Mouse (Mus musculus): ENCODE measurements around the gene Btbd19. TPM values are rescaled to one million over a fixed set of nuclear protein-coding genes. Genes with fewer than 3 reads are reported as not detected.

Btbd19 gene
- total and polyA plus RNA-seq, 3 experiments, result 2.9 to 6.6 (median 3.2) TPM

DNA sequence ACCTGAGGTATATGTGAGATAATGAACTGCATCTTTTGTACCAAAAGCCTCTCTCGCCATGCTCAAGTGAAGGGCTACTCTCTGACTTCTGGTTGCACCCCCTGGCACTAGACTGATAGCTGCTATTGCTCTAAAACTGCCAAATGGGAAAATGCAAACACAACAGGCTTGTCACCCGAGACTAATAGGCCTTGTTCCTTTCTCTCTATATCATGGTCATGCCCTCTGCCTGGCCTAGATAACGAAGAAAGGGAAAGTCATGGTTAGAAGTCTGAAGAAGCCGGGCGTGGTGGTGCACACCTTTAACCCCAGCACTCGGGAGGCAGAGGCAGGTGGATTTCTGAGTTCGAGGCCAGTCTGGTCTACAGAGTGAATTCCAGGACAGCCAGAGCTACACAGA, 34.9 kb downstream of the Btbd19 start:
- intact Hi-C loops (cut with DNase I), result no loop called here
- Histone ChIP-seq H3K9ac (ENCODE audit: low read depth, low read length) (no peak overlapping the region), H3K4me3 (no peak overlapping the region), H3K36me3 (ENCODE audit: control insufficient read depth, insufficient read depth, low read length) (no peaks in the 10 kb centered on the region), H3K79me2 (replicated peaks; ENCODE audit: control insufficient read depth, insufficient read depth, low read length) (no peaks in the 10 kb centered on the region), H3K27me3 (ENCODE audit: control insufficient read depth, insufficient read depth, low read length) (no peaks in the 10 kb centered on the region), H3K27ac (no peak overlapping the region), H3K4me1 (ENCODE audit: control insufficient read depth, insufficient read depth, low read length) (no peaks in the 10 kb centered on the region)
- no peak for DNase-seq
- WGBS, result 74% methylated on average over 7 of the region's 7 CpGs
- TF ChIP-seq CTCF (IDR thresholded peaks at IDR 0.05), result no peak
- no peak for TF ChIP-seq POLR2A (IDR thresholded peaks at IDR 0.05; ENCODE audit: insufficient read depth, low read depth, low read length)
- TF ChIP-seq EP300 (IDR thresholded peaks at IDR 0.05; ENCODE audit: insufficient read depth, low read depth, low read length), result no peak

DNA sequence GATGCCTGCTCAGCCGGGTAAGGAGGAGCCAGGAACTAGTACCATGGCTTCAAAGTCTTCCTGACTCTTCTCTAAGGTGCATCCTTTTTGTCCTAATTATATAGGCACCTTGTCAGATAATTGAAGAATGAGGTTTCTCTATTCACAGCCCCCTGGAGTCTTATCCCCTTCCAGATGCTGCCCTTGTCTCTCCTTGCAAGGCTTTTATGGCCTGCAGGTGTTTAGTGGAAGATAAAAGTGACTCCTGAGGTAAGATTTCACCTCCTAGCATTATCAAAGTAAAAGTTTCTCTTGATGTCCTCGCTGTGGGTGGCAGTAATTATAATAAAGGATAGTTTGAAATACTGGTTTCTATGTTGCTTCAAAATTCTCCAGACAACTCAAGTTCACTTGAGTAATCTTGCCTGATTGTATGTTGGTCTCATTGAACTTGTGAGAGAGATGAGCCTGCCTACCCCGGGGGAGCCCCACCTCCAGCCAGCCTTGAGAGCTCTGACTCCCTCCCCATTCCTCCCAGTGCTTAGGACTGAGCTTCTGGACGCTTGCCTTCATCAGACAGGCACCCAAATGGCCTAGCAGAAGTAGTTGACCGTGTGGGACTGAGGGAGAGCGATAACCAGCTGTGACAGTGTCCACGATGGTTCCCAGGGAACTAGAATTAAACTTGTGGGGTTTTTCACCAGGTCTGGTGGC, 37.4 kb downstream of the Btbd19 start:
- no peak overlapping the region for H3K4me3 ChIP-seq
- no peak overlapping the region for H3K27ac ChIP-seq
- H3K79me2 ChIP-seq (replicated peaks; ENCODE audit: control insufficient read depth, insufficient read depth, low read length), result no peaks in the 10 kb centered on the region
- no peaks in the 10 kb centered on the region for H3K4me1 ChIP-seq (ENCODE audit: control insufficient read depth, insufficient read depth, low read length)
- WGBS, result 84% methylated on average over 7 of the region's 7 CpGs
- H3K9ac ChIP-seq (ENCODE audit: low read depth, low read length), result no peak overlapping the region
- no peak for DNase-seq
- no peaks in the 10 kb centered on the region for H3K27me3 ChIP-seq (ENCODE audit: control insufficient read depth, insufficient read depth, low read length)
- TF ChIP-seq EP300 (IDR thresholded peaks at IDR 0.05; ENCODE audit: insufficient read depth, low read depth, low read length), result no peak
- TF ChIP-seq POLR2A (IDR thresholded peaks at IDR 0.05; ENCODE audit: insufficient read depth, low read depth, low read length), result no peak
- TF ChIP-seq CTCF (IDR thresholded peaks at IDR 0.05), result no peak
- intact Hi-C loops (cut with DNase I), result no loop called here
- H3K36me3 ChIP-seq (ENCODE audit: control insufficient read depth, insufficient read depth, low read length), result no peaks in the 10 kb centered on the region

DNA sequence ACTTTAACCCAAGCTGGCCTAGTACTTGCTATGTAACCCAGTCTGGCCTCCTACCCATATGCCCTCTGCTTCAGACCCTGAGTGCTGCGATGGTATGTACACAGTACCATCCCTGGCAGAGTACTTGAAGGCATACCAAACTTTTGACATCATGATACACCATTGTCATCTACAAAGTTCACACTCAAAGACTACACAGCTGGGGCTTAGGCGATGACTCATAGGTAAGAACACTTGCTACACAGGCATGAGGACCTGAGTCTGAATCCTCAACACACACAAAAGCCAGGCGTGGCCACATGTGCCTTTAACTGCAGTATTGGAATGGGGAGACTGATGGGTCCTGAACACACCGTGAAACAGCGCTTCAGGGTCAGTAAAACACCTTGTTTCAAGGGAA, 54.3 kb downstream of the Btbd19 start:
- intact Hi-C loops (cut with DNase I), result no loop called here
- TF ChIP-seq CTCF (IDR thresholded peaks at IDR 0.05) (no peak), POLR2A (IDR thresholded peaks at IDR 0.05; ENCODE audit: insufficient read depth, low read depth, low read length) (no peak), EP300 (IDR thresholded peaks at IDR 0.05; ENCODE audit: insufficient read depth, low read depth, low read length) (no peak)
- Histone ChIP-seq H3K27ac (no peak overlapping the region), H3K4me1 (ENCODE audit: control insufficient read depth, insufficient read depth, low read length) (no peaks in the 10 kb centered on the region), H3K4me3 (no peak overlapping the region), H3K79me2 (replicated peaks; ENCODE audit: control insufficient read depth, insufficient read depth, low read length) (no peaks in the 10 kb centered on the region), H3K36me3 (ENCODE audit: control insufficient read depth, insufficient read depth, low read length) (peaks cover 1% of the 10 kb centered on the region; the same call in 1 of the 2 replicates), H3K27me3 (ENCODE audit: control insufficient read depth, insufficient read depth, low read length) (no peaks in the 10 kb centered on the region), H3K9ac (ENCODE audit: low read depth, low read length) (no peak overlapping the region)
- no peak for DNase-seq
- WGBS, result 86% methylated on average over 5 of the region's 5 CpGs

DNA sequence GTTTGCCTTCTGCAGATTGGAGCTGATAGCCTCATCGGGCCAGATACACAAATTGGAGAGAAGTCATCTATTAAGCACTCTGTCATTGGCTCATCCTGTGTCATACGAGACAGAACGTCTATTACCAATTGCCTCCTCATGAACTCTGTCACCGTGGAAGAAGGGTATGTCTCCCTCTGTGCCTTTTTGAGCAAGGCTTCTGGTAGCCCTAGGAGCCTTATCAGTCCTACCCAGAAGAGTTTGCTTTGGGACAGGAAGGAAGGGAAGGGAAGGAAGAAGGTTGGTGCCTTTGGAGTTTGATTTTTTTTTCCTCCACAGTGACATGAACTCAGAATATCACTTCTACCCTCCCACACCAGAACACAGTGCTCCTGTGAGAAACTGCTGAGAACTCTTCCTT, 54.9 kb downstream of the Btbd19 start:
- 47% methylated on average over 4 of the region's 4 CpGs for WGBS
- TF ChIP-seq POLR2A (IDR thresholded peaks at IDR 0.05; ENCODE audit: insufficient read depth, low read depth, low read length) (no peak), CTCF (IDR thresholded peaks at IDR 0.05) (no peak), EP300 (IDR thresholded peaks at IDR 0.05; ENCODE audit: insufficient read depth, low read depth, low read length) (no peak)
- H3K27ac ChIP-seq, result no peak overlapping the region

DNA sequence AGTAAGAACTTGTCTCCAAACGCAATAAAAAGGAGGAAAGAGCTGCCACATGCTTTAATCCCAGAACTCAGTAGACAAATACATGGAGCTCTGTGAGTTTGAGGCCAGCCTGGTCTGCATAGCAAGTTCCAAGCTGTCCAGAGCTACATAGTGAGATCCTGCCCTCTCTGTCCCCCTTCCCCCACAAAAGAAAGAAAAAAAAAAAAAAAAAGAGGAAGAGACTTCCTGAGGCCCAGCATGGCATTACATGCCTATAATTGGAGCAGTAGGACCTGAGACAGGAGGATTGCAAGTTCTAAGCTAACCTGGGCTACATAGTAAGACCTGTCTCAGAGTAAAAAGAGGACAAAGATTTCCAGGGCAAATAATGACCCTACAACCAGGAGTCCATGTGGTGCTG, 55.9 kb downstream of the Btbd19 start:
- TF ChIP-seq EP300 (IDR thresholded peaks at IDR 0.05; ENCODE audit: insufficient read depth, low read depth, low read length) (no peak), CTCF (IDR thresholded peaks at IDR 0.05) (no peak), POLR2A (IDR thresholded peaks at IDR 0.05; ENCODE audit: insufficient read depth, low read depth, low read length) (no peak)

More for the DNA sequence above, 54.9 kb downstream of the Btbd19 start:
- Histone ChIP-seq H3K79me2 (replicated peaks; ENCODE audit: control insufficient read depth, insufficient read depth, low read length) (no peaks in the 10 kb centered on the region), H3K9ac (ENCODE audit: low read depth, low read length) (no peak overlapping the region), H3K4me3 (no peak overlapping the region), H3K36me3 (ENCODE audit: control insufficient read depth, insufficient read depth, low read length) (peaks cover 1% of the 10 kb centered on the region; the same call in 1 of the 2 replicates), H3K4me1 (ENCODE audit: control insufficient read depth, insufficient read depth, low read length) (no peaks in the 10 kb centered on the region), H3K27me3 (ENCODE audit: control insufficient read depth, insufficient read depth, low read length) (no peaks in the 10 kb centered on the region)
- intact Hi-C loops (cut with DNase I), result no loop called here
- DNase-seq, result no peak

More for the DNA sequence above, 55.9 kb downstream of the Btbd19 start:
- no peak overlapping the region for H3K4me3 ChIP-seq
- no peaks in the 10 kb centered on the region for H3K79me2 ChIP-seq (replicated peaks; ENCODE audit: control insufficient read depth, insufficient read depth, low read length)
- no peaks in the 10 kb centered on the region for H3K27me3 ChIP-seq (ENCODE audit: control insufficient read depth, insufficient read depth, low read length)
- H3K27ac ChIP-seq, result no peak overlapping the region
- H3K36me3 ChIP-seq (ENCODE audit: control insufficient read depth, insufficient read depth, low read length), result peaks cover 1% of the 10 kb centered on the region; the same call in 1 of the 2 replicates
- 86% methylated on average over 1 of the region's 1 CpGs for WGBS
- DNase-seq, result no peak
- H3K4me1 ChIP-seq (ENCODE audit: control insufficient read depth, insufficient read depth, low read length), result no peaks in the 10 kb centered on the region
- no peak overlapping the region for H3K9ac ChIP-seq (ENCODE audit: low read depth, low read length)
- intact Hi-C loops (cut with DNase I), result no loop called here

Small RNA genes lying within 50 kb of the gene (microRNA-seq; reads per million reads assigned to microRNA genes)
- gene Gm22398, result 0 reads per million in 2 experiments

Other genes starting within 250 kb of the Btbd19 start
- 1 to 10 TPM; 1.0 TPM for gene Zswim5, start 248.3 kb downstream of the Btbd19 start, total RNA-seq (2021)
- gene Zswim5, start 248.3 kb downstream of the Btbd19 start, polyA plus RNA-seq (2012; rRNA removed), result 0.86 and 1.4 TPM in 2 replicates
- 10 to 100 TPM; 86.7 to 91.9 TPM for gene Urod, start 131.3 kb downstream of the Btbd19 start, total RNA-seq (2021)
- 77.1 and 117 TPM in 2 replicates for gene Urod, start 131.3 kb downstream of the Btbd19 start, polyA plus RNA-seq (2012; rRNA removed)
- 10 to 100 TPM; 14.0 to 20.6 TPM for gene Hectd3, start 130.4 kb downstream of the Btbd19 start, total RNA-seq (2021)
- gene Hectd3, start 130.4 kb downstream of the Btbd19 start, polyA plus RNA-seq (2012; rRNA removed), result 28.4 and 31.0 TPM in 2 replicates
- gene Eif2b3, start 106.3 kb downstream of the Btbd19 start, total RNA-seq (2021), result 10 to 100 TPM; 12.0 to 14.6 TPM
- 7.9 and 11.6 TPM in 2 replicates for gene Eif2b3, start 106.3 kb downstream of the Btbd19 start, polyA plus RNA-seq (2012; rRNA removed)
- under 1 TPM; 0.70 to 0.86 TPM for gene Ptch2, start 29.6 kb downstream of the Btbd19 start, total RNA-seq (2021)
- 2.4 and 3.2 TPM in 2 replicates for gene Ptch2, start 29.6 kb downstream of the Btbd19 start, polyA plus RNA-seq (2012; rRNA removed)
- gene Tctex1d4, start 1.1 kb upstream of the Btbd19 start, total RNA-seq (2021), result not detected
- gene Tctex1d4, start 1.1 kb upstream of the Btbd19 start, polyA plus RNA-seq (2012; rRNA removed), result 0.29 and 4.2 TPM in 2 replicates
- 1 to 10 TPM; 1.4 to 1.9 TPM for gene Plk3, start 8.2 kb upstream of the Btbd19 start, total RNA-seq (2021)
- 4.5 and 4.7 TPM in 2 replicates for gene Plk3, start 8.2 kb upstream of the Btbd19 start, polyA plus RNA-seq (2012; rRNA removed)
- 100 to 1,000 TPM; 553 to 608 TPM for gene Rps8, start 30.5 kb upstream of the Btbd19 start, total RNA-seq (2021)
- 315 and 381 TPM in 2 replicates for gene Rps8, start 30.5 kb upstream of the Btbd19 start, polyA plus RNA-seq (2012; rRNA removed)
- gene Kif2c, start 56.9 kb upstream of the Btbd19 start, total RNA-seq (2021), result under 1 TPM; 0.14 to 0.26 TPM
- gene Kif2c, start 56.9 kb upstream of the Btbd19 start, polyA plus RNA-seq (2012; rRNA removed), result 0.25 and 0.41 TPM in 2 replicates
- gene Tmem53, start 126.2 kb upstream of the Btbd19 start, total RNA-seq (2021), result 10 to 100 TPM; 25.0 to 30.6 TPM
- 51.8 and 62.3 TPM in 2 replicates for gene Tmem53, start 126.2 kb upstream of the Btbd19 start, polyA plus RNA-seq (2012; rRNA removed)
- not detected for gene Armh1, start 126.4 kb upstream of the Btbd19 start, total RNA-seq (2021)
- gene Armh1, start 126.4 kb upstream of the Btbd19 start, polyA plus RNA-seq (2012; rRNA removed), result 0.43 TPM in 1 of 2 replicates, not detected in the other

Data from heart, adult 2 months (tissue).